Mouse (Mus musculus) myocyte (in vitro differentiated cells): ENCODE measurements around the gene Prrt4. TPM values are rescaled to one million over a fixed set of nuclear protein-coding genes. Genes with fewer than 3 reads are reported as not detected.

Source experiments
- H3K27me3 ChIP-seq: one replicate; pipeline ENCODE4 v1.6.1; 2011; ENCODE audit not compliant: control insufficient read depth, insufficient read depth, insufficient read length
- H3K36me3 ChIP-seq: one replicate; pipeline ENCODE4 v1.6.1; 2011; ENCODE audit not compliant: control insufficient read depth, insufficient read depth
- H3K4me2 ChIP-seq: one replicate; pipeline ENCODE4 v1.6.1; 2011; ENCODE audit warnings: low read depth, control low read depth
- H3K4me3 ChIP-seq: one replicate; pipeline ENCODE4 v1.5.1; 2011; ENCODE audit warnings: mild to moderate bottlenecking, control low read depth, moderate library complexity
- H3K79me2 ChIP-seq: one replicate; pipeline ENCODE4 v1.6.1; 2011; ENCODE audit not compliant: control insufficient read depth, insufficient read depth
- H3ac ChIP-seq: one replicate; pipeline ENCODE4 v1.6.1; 2011; ENCODE audit not compliant: control insufficient read depth, insufficient read length
- CEBPB ChIP-seq: IDR thresholded peaks from 2 replicates; pipeline ENCODE4 v1.6.1; 2011; ENCODE audit warnings: mild to moderate bottlenecking, moderate library complexity; ENCODE audit not compliant: poor library complexity, insufficient read depth, severe bottlenecking
- E2F4 ChIP-seq: IDR thresholded peaks from one replicate; pipeline ENCODE4 v1.6.1; 2011; ENCODE audit warnings: mild to moderate bottlenecking, control low read depth, moderate library complexity; ENCODE audit not compliant: insufficient read depth
- MAX ChIP-seq: IDR thresholded peaks from one replicate; pipeline ENCODE4 v1.6.1; 2011; ENCODE audit warnings: low read depth, mild to moderate bottlenecking, control low read depth
- MYOD1 ChIP-seq, 3 experiments: IDR thresholded peaks; one replicate each; pipeline ENCODE4 v1.6.1; 2011; ENCODE audit warnings: control low read depth in 2 of 3, low read depth in 2 of 3, mild to moderate bottlenecking in 2 of 3, moderate library complexity in 1 of 3; ENCODE audit not compliant: insufficient read length in 2 of 3, control insufficient read depth in 1 of 3
- MYOG ChIP-seq, 3 experiments: IDR thresholded peaks; one replicate each; pipeline ENCODE4 v1.6.1; 2011; ENCODE audit warnings: control low read depth in 2 of 3, low read depth in 2 of 3, mild to moderate bottlenecking in 2 of 3; ENCODE audit not compliant: insufficient read length in 2 of 3, control insufficient read depth in 1 of 3, insufficient read depth in 1 of 3
- POLR2A ChIP-seq: IDR thresholded peaks from one replicate; pipeline ENCODE4 v1.6.1; 2011; ENCODE audit warnings: low read depth, mild to moderate bottlenecking, control low read depth, moderate library complexity; ENCODE audit not compliant: insufficient read length
- POLR2AphosphoS2 ChIP-seq: IDR thresholded peaks from one replicate; pipeline ENCODE4 v1.6.1; 2011; ENCODE audit warnings: low read depth, control low read depth; ENCODE audit not compliant: insufficient read length
- REST ChIP-seq: IDR thresholded peaks from one replicate; pipeline ENCODE4 v1.6.1; 2011; ENCODE audit warnings: mild to moderate bottlenecking, control low read depth, moderate library complexity; ENCODE audit not compliant: insufficient read depth, insufficient read length
- SRF ChIP-seq: IDR thresholded peaks from one replicate; pipeline ENCODE4 v1.6.1; 2011; ENCODE audit warnings: low read depth; ENCODE audit not compliant: control insufficient read depth, insufficient read length
- TCF12 ChIP-seq: IDR thresholded peaks from one replicate; pipeline ENCODE4 v1.6.1; 2011; ENCODE audit warnings: mild to moderate bottlenecking, control low read depth; ENCODE audit not compliant: poor library complexity, insufficient read depth, severe bottlenecking
- TCF3 ChIP-seq: IDR thresholded peaks from one replicate; pipeline ENCODE4 v1.6.1; 2011; ENCODE audit warnings: low read depth, control low read depth; ENCODE audit not compliant: insufficient read length
- USF1 ChIP-seq: IDR thresholded peaks from one replicate; pipeline ENCODE4 v1.6.1; 2011; ENCODE audit warnings: low read depth, mild to moderate bottlenecking, control low read depth, moderate library complexity
- polyA plus RNA-seq: library from polyadenylated mRNA; unstranded; fragments of >200 nt; fragmentation: generic; extraction: Trizol; gene quantifications from one replicate; pipeline ENCODE4 v1.2.1, GENCODE M21; 2012; ENCODE audit warnings: missing spikeins

The Prrt4 gene
- polyA plus RNA-seq, 1 experiment: 0.37 TPM

- Histone ChIP-seq H3ac (no peak overlapping the region), H3K27me3 (no peaks in the 10 kb centered on the region), H3K4me3 (no peak overlapping the region), H3K79me2 (no peaks in the 10 kb centered on the region), H3K4me2 (no peak overlapping the region), H3K36me3 (peaks cover 7% of the 10 kb centered on the region)
- TF ChIP-seq USF1 (no peak), CEBPB (no peak), POLR2AphosphoS2 (no peak), E2F4 (no peak), TCF3 (no peak), MYOG (IDR thresholded peaks at IDR 0.05; ENCODE audit: control insufficient read depth in 1 of 3, insufficient read depth in 1 of 3, insufficient read length in 2 of 3, low read depth in 2 of 3) (no peak), POLR2A (no peak), MAX (no peak), SRF (no peak), REST (no peak), MYOD1 (IDR thresholded peaks at IDR 0.05; ENCODE audit: control insufficient read depth in 1 of 3, insufficient read length in 2 of 3, low read depth in 2 of 3) (no peak), TCF12 (no peak)
Measured at GRCm38 (mm10) chr6:29203096-29203495, 23.7 kb upstream of the Prrt4 start.

- H3K27me3 ChIP-seq: no peaks in the 10 kb centered on the region
- H3K36me3 ChIP-seq: peaks cover 7% of the 10 kb centered on the region
- H3K79me2 ChIP-seq: no peaks in the 10 kb centered on the region
- H3K4me3 ChIP-seq: no peak overlapping the region
- TF ChIP-seq POLR2A: no peak
- TF ChIP-seq POLR2AphosphoS2: no peak
- no peak for TF ChIP-seq USF1
- TF ChIP-seq MYOD1 (IDR thresholded peaks at IDR 0.05; ENCODE audit: control insufficient read depth in 1 of 3, insufficient read length in 2 of 3, low read depth in 2 of 3): no peak
- no peak for TF ChIP-seq CEBPB
- no peak for TF ChIP-seq E2F4
- TF ChIP-seq MYOG (IDR thresholded peaks at IDR 0.05; ENCODE audit: control insufficient read depth in 1 of 3, insufficient read depth in 1 of 3, insufficient read length in 2 of 3, low read depth in 2 of 3): no peak
- TF ChIP-seq TCF12: no peak
- TF ChIP-seq SRF: no peak
- no peak overlapping the region for H3K4me2 ChIP-seq
- no peak overlapping the region for H3ac ChIP-seq
Measured at GRCm38 (mm10) chr6:29201988-29202387, 22.6 kb upstream of the Prrt4 start.

GRCm38 (mm10) chr6:29201341-29201740, 22.0 kb upstream of the Prrt4 start:
- no peak overlapping the region for H3K4me3 ChIP-seq
- H3K4me2 ChIP-seq: no peak overlapping the region
- TF ChIP-seq POLR2A (no peak), TCF12 (no peak), REST (no peak), CEBPB (no peak), SRF (no peak), E2F4 (no peak), MYOD1 (IDR thresholded peaks at IDR 0.05; ENCODE audit: control insufficient read depth in 1 of 3, insufficient read length in 2 of 3, low read depth in 2 of 3) (no peak), MYOG (IDR thresholded peaks at IDR 0.05; ENCODE audit: control insufficient read depth in 1 of 3, insufficient read depth in 1 of 3, insufficient read length in 2 of 3, low read depth in 2 of 3) (no peak), USF1 (no peak), MAX (no peak), TCF3 (no peak), POLR2AphosphoS2 (no peak)
- H3K36me3 ChIP-seq: peaks cover 7% of the 10 kb centered on the region
- no peak overlapping the region for H3ac ChIP-seq
- no peaks in the 10 kb centered on the region for H3K27me3 ChIP-seq
- no peaks in the 10 kb centered on the region for H3K79me2 ChIP-seq

GRCm38 (mm10) chr6:29200496-29200895, 21.1 kb upstream of the Prrt4 start:
- no peaks in the 10 kb centered on the region for H3K79me2 ChIP-seq
- H3K4me2 ChIP-seq: no peak overlapping the region
- no peaks in the 10 kb centered on the region for H3K27me3 ChIP-seq
- H3ac ChIP-seq: no peak overlapping the region
- H3K36me3 ChIP-seq: peaks cover 7% of the 10 kb centered on the region
- H3K4me3 ChIP-seq: no peak overlapping the region
- no peak for TF ChIP-seq USF1
- TF ChIP-seq TCF3: no peak
- no peak for TF ChIP-seq REST
- no peak for TF ChIP-seq E2F4
- no peak for TF ChIP-seq POLR2A
- no peak for TF ChIP-seq MAX
- TF ChIP-seq MYOD1 (IDR thresholded peaks at IDR 0.05; ENCODE audit: control insufficient read depth in 1 of 3, insufficient read length in 2 of 3, low read depth in 2 of 3): no peak
- no peak for TF ChIP-seq TCF12
- TF ChIP-seq SRF: no peak
- TF ChIP-seq MYOG (IDR thresholded peaks at IDR 0.05; ENCODE audit: control insufficient read depth in 1 of 3, insufficient read depth in 1 of 3, insufficient read length in 2 of 3, low read depth in 2 of 3): no peak
- TF ChIP-seq CEBPB: no peak
- TF ChIP-seq POLR2AphosphoS2: no peak
